Mouse (Mus musculus): ENCODE results near the gene Cdk4. TPM values are rescaled to one million over a fixed set of nuclear protein-coding genes. Genes with fewer than 3 reads are reported as not detected.
"Not testable (repeated sequence)": the region's sequence is repeated elsewhere in the genome, so short reads cannot be mapped to it uniquely, and the experiment has no call there.

Gene Cdk4
- polyA plus RNA-seq, 1 experiment from 2014 or later: 3,117 TPM

DNA sequence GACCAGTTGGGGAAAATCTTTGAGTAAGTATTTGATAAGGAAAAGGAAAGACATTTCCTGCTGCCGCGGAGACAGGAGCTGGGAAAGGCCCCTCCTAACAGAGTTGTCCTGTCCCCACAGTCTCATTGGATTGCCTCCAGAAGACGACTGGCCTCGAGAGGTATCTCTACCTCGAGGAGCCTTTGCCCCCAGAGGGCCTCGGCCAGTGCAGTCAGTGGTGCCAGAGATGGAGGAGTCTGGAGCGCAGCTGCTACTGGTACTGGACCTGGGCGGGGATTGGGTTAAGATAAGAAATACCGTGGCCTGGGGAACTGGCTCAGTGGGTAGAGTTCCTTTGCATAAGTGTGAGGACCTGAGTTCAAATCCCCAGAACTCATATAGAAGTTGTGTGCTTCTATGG, 2.6 kb downstream of the Cdk4 start:
- H3K4me2 ChIP-seq (ENCODE audit: low read depth, low read length): no peak overlapping the region
- peaks cover 24% of the 10 kb centered on the region for H3K36me3 ChIP-seq (replicated peaks; ENCODE audit: control insufficient read depth, insufficient read depth, low read depth, low read length)
- H3K9ac ChIP-seq (replicated peaks; ENCODE audit: low read length): no peak overlapping the region
- 92% methylated on average over 9 of the region's 9 CpGs for WGBS
- H3K4me3 ChIP-seq (ENCODE audit: low read depth, low read length): no peak overlapping the region
- no peak for DNase-seq (ENCODE audit: low spot score)
- ATAC-seq (replicated peaks; ENCODE audit: insufficient number of reproducible peaks, low FRiP score, low TSS enrichment, low read depth): no peak
- H3K9me3 ChIP-seq (replicated peaks; ENCODE audit: control insufficient read depth, low read length): no peaks in the 10 kb centered on the region
- no peak overlapping the region for H3K27ac ChIP-seq (replicated peaks; ENCODE audit: low read depth, low read length)
- H3K27me3 ChIP-seq (ENCODE audit: control insufficient read depth, insufficient read depth, low read length): no peaks in the 10 kb centered on the region
- H3K4me1 ChIP-seq (ENCODE audit: control insufficient read depth, insufficient read depth, low read length): no peaks in the 10 kb centered on the region; the same call in 1 of the 2 replicates

GRCm38 (mm10) chr10:127066519-127067018, 3.2 kb downstream of the Cdk4 start:
- Histone ChIP-seq H3K4me2 (ENCODE audit: low read depth, low read length) (no peak overlapping the region), H3K27me3 (ENCODE audit: control insufficient read depth, insufficient read depth, low read length) (no peaks in the 10 kb centered on the region), H3K36me3 (replicated peaks; ENCODE audit: control insufficient read depth, insufficient read depth, low read depth, low read length) (peaks cover 24% of the 10 kb centered on the region), H3K4me3 (ENCODE audit: low read depth, low read length) (no peak overlapping the region), H3K9me3 (replicated peaks; ENCODE audit: control insufficient read depth, low read length) (no peaks in the 10 kb centered on the region), H3K4me1 (ENCODE audit: control insufficient read depth, insufficient read depth, low read length) (no peaks in the 10 kb centered on the region; the same call in 1 of the 2 replicates), H3K9ac (replicated peaks; ENCODE audit: low read length) (no peak overlapping the region), H3K27ac (replicated peaks; ENCODE audit: low read depth, low read length) (no peak overlapping the region)
- DNase-seq (ENCODE audit: low spot score): no peak
- no peak for ATAC-seq (replicated peaks; ENCODE audit: insufficient number of reproducible peaks, low FRiP score, low TSS enrichment, low read depth)
- WGBS: 87% methylated on average over 14 of the region's 14 CpGs

DNA sequence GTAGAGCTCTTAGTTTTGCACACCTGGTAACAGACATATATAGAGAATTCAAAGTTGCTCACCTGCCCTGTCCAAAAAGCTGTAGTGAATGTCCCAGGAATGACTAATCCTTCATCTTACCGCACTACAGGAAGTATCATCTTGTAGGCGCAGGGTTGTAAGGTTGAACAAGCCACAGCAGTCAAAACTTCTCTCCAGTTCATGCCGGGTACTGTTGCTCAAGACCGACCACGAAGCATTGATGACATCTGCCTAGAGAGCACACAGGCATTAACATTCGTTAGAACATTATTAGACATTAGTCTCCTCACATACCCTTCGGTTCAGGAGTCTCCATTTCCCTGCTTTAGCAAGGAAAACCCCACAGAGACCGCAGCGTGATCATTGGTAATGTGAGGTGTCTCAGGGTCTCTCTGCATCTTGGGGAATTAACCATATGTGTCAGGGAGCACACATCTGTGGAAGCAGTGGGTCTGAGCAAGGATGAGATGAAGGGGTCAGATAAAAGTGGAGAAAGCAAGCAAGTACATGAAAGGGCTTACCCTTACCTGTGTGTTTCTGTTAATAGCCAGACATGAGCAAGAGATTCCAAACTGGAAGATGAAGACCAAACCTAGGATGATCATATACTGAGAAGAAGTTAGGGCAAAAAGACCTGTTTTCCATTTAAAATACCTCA, 5.2 kb downstream of the Cdk4 start:
- Histone ChIP-seq H3K27ac (replicated peaks; ENCODE audit: low read depth, low read length) (no peak overlapping the region), H3K27me3 (ENCODE audit: control insufficient read depth, insufficient read depth, low read length) (no peaks in the 10 kb centered on the region), H3K36me3 (replicated peaks; ENCODE audit: control insufficient read depth, insufficient read depth, low read depth, low read length) (peaks cover 24% of the 10 kb centered on the region), H3K4me3 (ENCODE audit: low read depth, low read length) (peak overlapping the region; percentile 58), H3K9me3 (replicated peaks; ENCODE audit: control insufficient read depth, low read length) (no peaks in the 10 kb centered on the region), H3K9ac (replicated peaks; ENCODE audit: low read length) (peak overlapping the region; percentile 67), H3K4me1 (ENCODE audit: control insufficient read depth, insufficient read depth, low read length) (no peaks in the 10 kb centered on the region; the same call in 1 of the 2 replicates), H3K4me2 (ENCODE audit: low read depth, low read length) (peak overlapping the region; percentile 90)
- 81% methylated on average over 9 of the region's 9 CpGs for WGBS
- DNase-seq (ENCODE audit: low spot score): no peak
- ATAC-seq (replicated peaks; ENCODE audit: insufficient number of reproducible peaks, low FRiP score, low TSS enrichment, low read depth): no peak

DNA sequence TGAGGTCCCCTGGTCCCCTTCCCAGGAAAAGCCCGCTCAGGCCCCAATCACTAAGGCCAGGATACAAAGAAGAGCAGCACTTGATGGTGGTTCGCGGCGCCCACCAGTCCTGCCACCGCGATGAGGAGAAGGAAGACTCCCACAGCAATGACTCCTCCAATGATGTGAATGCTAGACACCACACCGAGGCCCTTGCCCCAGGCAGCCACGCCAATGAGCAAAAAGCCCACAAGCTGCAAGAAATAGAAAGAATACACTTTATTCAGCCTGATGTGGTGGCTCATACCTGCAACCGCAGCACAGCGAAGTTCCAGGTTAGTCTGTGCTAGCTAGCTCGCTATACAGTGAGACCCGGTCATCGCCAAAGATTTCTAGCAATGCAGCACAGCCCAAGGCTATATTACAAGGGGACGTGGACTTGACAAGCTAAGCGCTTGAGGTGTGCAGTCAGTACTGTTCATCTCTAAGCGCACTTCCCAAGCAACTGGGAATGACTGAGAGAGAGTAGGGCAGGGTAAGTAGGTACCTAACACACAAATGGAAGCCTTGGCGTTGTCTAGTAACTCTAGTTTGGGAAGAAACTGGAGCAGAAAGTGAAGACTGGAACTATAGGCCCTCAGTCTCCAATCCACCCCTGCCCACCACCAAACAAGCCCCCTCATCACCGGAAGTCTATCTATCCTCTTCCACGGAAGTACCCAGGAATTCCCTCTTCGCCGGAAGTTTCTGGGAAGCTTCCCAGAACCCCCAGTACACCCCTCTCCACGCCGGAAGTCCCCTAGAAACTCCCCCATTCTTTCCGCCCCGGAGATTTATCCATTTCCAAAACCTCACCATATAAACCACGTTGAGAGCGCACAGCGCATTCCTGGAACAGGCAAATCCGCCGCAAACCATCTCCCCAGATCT, 6.2 kb downstream of the Cdk4 start:
- Histone ChIP-seq H3K9me3 (replicated peaks; ENCODE audit: control insufficient read depth, low read length) (no peaks in the 10 kb centered on the region), H3K4me1 (ENCODE audit: control insufficient read depth, insufficient read depth, low read length) (no peaks in the 10 kb centered on the region; the same call in 1 of the 2 replicates), H3K4me2 (ENCODE audit: low read depth, low read length) (peak overlapping the region; percentile 90), H3K4me3 (ENCODE audit: low read depth, low read length) (peak overlapping the region; percentile 58), H3K27ac (replicated peaks; ENCODE audit: low read depth, low read length) (peak overlapping the region; percentile 75), H3K27me3 (ENCODE audit: control insufficient read depth, insufficient read depth, low read length) (no peaks in the 10 kb centered on the region), H3K36me3 (replicated peaks; ENCODE audit: control insufficient read depth, insufficient read depth, low read depth, low read length) (peaks cover 24% of the 10 kb centered on the region), H3K9ac (replicated peaks; ENCODE audit: low read length) (peak overlapping the region; percentile 67)
- WGBS: 7% methylated on average over 30 of the region's 30 CpGs
- peak; percentile 80 for DNase-seq (ENCODE audit: low spot score)
- peak; percentile 66 for ATAC-seq (replicated peaks; ENCODE audit: insufficient number of reproducible peaks, low FRiP score, low TSS enrichment, low read depth)

- peak within 1 kb of the TSS; percentile 67 for H3K9ac ChIP-seq (replicated peaks; ENCODE audit: low read length)
- no peaks in the 10 kb centered on the region; the same call in 1 of the 2 replicates for H3K27me3 ChIP-seq (ENCODE audit: control insufficient read depth, insufficient read depth, low read length)
- H3K4me1 ChIP-seq (ENCODE audit: control insufficient read depth, insufficient read depth, low read length): no peaks in the 10 kb centered on the region; the same call in 1 of the 2 replicates
- peak within 1 kb of the TSS; percentile 90 for H3K4me2 ChIP-seq (ENCODE audit: low read depth, low read length)
- no peaks in the 10 kb centered on the region for H3K9me3 ChIP-seq (replicated peaks; ENCODE audit: control insufficient read depth, low read length)
- peaks cover 17% of the 10 kb centered on the region for H3K36me3 ChIP-seq (replicated peaks; ENCODE audit: control insufficient read depth, insufficient read depth, low read depth, low read length)
- ATAC-seq (replicated peaks; ENCODE audit: insufficient number of reproducible peaks, low FRiP score, low TSS enrichment, low read depth) (peak; percentile 85), DNase-seq (ENCODE audit: low spot score) (peak; percentile 97)
- peak within 1 kb of the TSS; percentile 75 for H3K27ac ChIP-seq (replicated peaks; ENCODE audit: low read depth, low read length)
- 3% methylated on average over 36 of the region's 36 CpGs for WGBS
- peak within 1 kb of the TSS; percentile 58 for H3K4me3 ChIP-seq (ENCODE audit: low read depth, low read length)
Observed at GRCm38 (mm10) chr10:127070190-127071121, 7.1 kb downstream of the Cdk4 start, which contains the start of gene Tspan31. Tspan31 (minus strand) TSS chr10:127070264.

DNA sequence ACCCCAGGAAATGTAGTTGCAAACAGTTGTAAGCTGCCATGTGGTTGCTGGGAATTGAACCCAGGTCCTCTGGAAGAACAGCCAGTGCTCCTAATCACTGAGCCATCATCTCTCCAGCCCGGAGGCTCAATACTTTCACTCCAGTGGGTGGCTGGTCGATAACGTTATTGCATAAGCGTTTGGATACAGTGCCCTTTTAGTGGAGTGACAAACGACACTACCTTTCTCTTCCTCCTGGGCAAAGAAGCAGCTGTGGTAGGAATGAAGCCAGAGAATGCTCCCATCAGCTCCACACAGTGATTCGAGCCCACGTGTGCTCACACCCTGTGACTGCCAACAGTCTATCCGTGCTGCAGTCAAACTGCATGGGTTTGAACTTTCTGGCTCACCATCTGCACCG, 7.9 kb downstream of the Cdk4 start:
- H3K36me3 ChIP-seq (replicated peaks; ENCODE audit: control insufficient read depth, insufficient read depth, low read depth, low read length): peaks cover 14% of the 10 kb centered on the region
- H3K27ac ChIP-seq (replicated peaks; ENCODE audit: low read depth, low read length): no peak overlapping the region
- WGBS: 77% methylated on average over 9 of the region's 9 CpGs
- H3K4me1 ChIP-seq (ENCODE audit: control insufficient read depth, insufficient read depth, low read length): no peaks in the 10 kb centered on the region; the same call in 1 of the 2 replicates
- peak overlapping the region; percentile 58 for H3K4me3 ChIP-seq (ENCODE audit: low read depth, low read length)
- DNase-seq (ENCODE audit: low spot score) (no peak), ATAC-seq (replicated peaks; ENCODE audit: insufficient number of reproducible peaks, low FRiP score, low TSS enrichment, low read depth) (no peak)
- no peaks in the 10 kb centered on the region; the same call in 1 of the 2 replicates for H3K27me3 ChIP-seq (ENCODE audit: control insufficient read depth, insufficient read depth, low read length)
- peak overlapping the region; percentile 67 for H3K9ac ChIP-seq (replicated peaks; ENCODE audit: low read length)
- no peaks in the 10 kb centered on the region for H3K9me3 ChIP-seq (replicated peaks; ENCODE audit: control insufficient read depth, low read length)
- H3K4me2 ChIP-seq (ENCODE audit: low read depth, low read length): peak overlapping the region; percentile 57

GRCm38 (mm10) chr10:127072270-127072669, 8.9 kb downstream of the Cdk4 start:
- 86% methylated on average over 4 of the region's 4 CpGs for WGBS
- not testable (repeated sequence) for H3K27ac ChIP-seq (replicated peaks; ENCODE audit: low read depth, low read length); ATAC-seq (replicated peaks; ENCODE audit: insufficient number of reproducible peaks, low FRiP score, low TSS enrichment, low read depth)

More at GRCm38 (mm10) chr10:127072270-127072669, 8.9 kb downstream of the Cdk4 start:
- H3K36me3 ChIP-seq (replicated peaks; ENCODE audit: control insufficient read depth, insufficient read depth, low read depth, low read length); H3K9me3 ChIP-seq (replicated peaks; ENCODE audit: control insufficient read depth, low read length); H3K4me2 ChIP-seq (ENCODE audit: low read depth, low read length); H3K4me3 ChIP-seq (ENCODE audit: low read depth, low read length); H3K4me1 ChIP-seq (ENCODE audit: control insufficient read depth, insufficient read depth, low read length); H3K27me3 ChIP-seq (ENCODE audit: control insufficient read depth, insufficient read depth, low read length); DNase-seq (ENCODE audit: low spot score); H3K9ac ChIP-seq (replicated peaks; ENCODE audit: low read length): not testable (repeated sequence)
